In the genomic region with DNA sequence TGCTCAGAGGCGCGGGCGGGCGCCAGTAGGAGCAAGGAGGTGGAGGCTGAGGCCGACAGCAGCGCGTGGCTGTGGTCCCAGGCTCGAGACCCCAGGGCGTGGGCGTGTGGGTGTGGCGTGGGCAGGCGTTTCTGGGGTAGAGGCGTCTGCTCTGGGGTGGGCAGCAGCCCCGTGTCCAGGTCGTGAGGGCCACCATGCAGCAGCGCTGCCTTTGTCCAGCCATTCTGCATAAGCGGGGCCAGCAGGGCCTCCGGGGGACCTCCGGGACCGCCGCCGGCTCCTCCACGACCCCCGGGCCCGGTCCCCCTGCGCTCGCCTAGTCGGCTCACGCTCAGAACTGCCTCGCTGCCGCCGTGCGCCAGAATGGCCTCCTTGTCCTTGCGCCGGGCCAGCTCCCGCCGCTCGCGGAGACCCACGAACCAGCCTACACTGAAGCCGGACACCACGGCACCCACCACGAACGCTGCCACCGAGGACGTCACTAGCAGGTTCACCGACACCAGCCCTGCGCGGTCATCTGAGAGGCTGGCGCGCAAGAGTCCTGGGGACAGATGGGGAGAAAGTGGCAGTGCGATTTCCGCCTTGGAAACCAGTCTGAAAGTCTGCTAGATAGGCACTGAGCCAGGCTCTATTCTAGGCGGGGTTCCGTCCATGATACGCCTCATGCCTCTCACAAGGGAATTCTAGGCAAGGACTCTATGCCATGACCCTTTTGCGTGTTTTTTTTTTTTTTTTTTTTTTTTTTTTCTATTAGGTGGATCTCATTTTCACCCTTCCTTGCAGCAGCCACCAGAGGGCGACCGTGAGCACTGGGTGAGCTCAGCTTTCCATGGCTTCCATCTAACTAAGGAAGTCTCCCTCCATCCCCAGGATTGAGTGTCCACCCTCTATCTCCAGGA, we compare ENCODE assay signal across 8 mouse cellular contexts. TPM values are rescaled to one million over a fixed set of nuclear protein-coding genes. Genes with fewer than 3 reads are reported as not detected.
A peak's percentile ranks its signal among the peaks of the same experiment; 100 is the strongest.
DNase-seq lines count a peak whose midpoint lies in the region; ATAC-seq and TF ChIP-seq lines count a peak whose summit lies in the region.

No protein-coding gene starts in this region.

- 8% methylated on average over 59 of the region's 59 CpGs for WGBS in heart, embryonic 16.5 days
- 11% methylated on average over 59 of the region's 59 CpGs for WGBS in large intestine, adult 2 months
- WGBS in midbrain, embryonic 14.5 days, result 10% methylated on average over 59 of the region's 59 CpGs

- intact Hi-C loops in gastrocnemius, adult 2 months (cut with DNase I), result no loop called here

- TF ChIP-seq CTCF in gastrocnemius, adult 2 months (IDR thresholded peaks at IDR 0.05), result peak; percentile 81
- peak; percentile 74 for TF ChIP-seq CTCF in cortical plate, adult 2 months (IDR thresholded peaks at IDR 0.05; ENCODE audit: extremely low read depth, insufficient read depth, low read length)

- H3K4me2 ChIP-seq in heart, embryonic 16.5 days (ENCODE audit: low read depth, low read length), result peak overlapping the region; percentile 86
- peak overlapping the region; percentile 38 for H3K4me2 ChIP-seq in midbrain, embryonic 14.5 days (ENCODE audit: low read length)

- H3K27me3 ChIP-seq in heart, embryonic 16.5 days (ENCODE audit: control insufficient read depth, insufficient read depth, low read length), result peaks cover 38% of the 10 kb centered on the region
- H3K27me3 ChIP-seq in midbrain, embryonic 14.5 days (ENCODE audit: control insufficient read depth, insufficient read depth, low read length), result peaks cover 35% of the 10 kb centered on the region

- peaks cover 4% of the 10 kb centered on the region; the same call in 1 of the 2 replicates for H3K36me3 ChIP-seq in heart, embryonic 16.5 days (ENCODE audit: control insufficient read depth, insufficient read depth)
- H3K36me3 ChIP-seq in midbrain, embryonic 14.5 days (ENCODE audit: control insufficient read depth, insufficient read depth, low read length), result peaks cover 55% of the 10 kb centered on the region

- H3K9me3 ChIP-seq in heart, embryonic 16.5 days (replicated peaks; ENCODE audit: control insufficient read depth, low read length), result peaks cover 12% of the 10 kb centered on the region
- peaks cover 12% of the 10 kb centered on the region for H3K9me3 ChIP-seq in midbrain, embryonic 14.5 days (ENCODE audit: control insufficient read depth, low read length)

- peak overlapping the region; percentile 56 for H3K27ac ChIP-seq in gastrocnemius, adult 2 months
- H3K27ac ChIP-seq in cortical plate, adult 2 months (ENCODE audit: insufficient read depth, low read length), result no peak overlapping the region
- no peak overlapping the region for H3K27ac ChIP-seq in heart, embryonic 16.5 days (ENCODE audit: low read length)
- no peak overlapping the region for H3K27ac ChIP-seq in midbrain, embryonic 14.5 days (replicated peaks; ENCODE audit: low read depth, low read length)

- H3K4me3 ChIP-seq in gastrocnemius, adult 2 months, result peak overlapping the region; percentile 60
- no peak overlapping the region for H3K4me3 ChIP-seq in cortical plate, adult 2 months (ENCODE audit: insufficient read depth, low read length)
- peak overlapping the region; percentile 57 for H3K4me3 ChIP-seq in heart, embryonic 16.5 days (ENCODE audit: low read length)
- H3K4me3 ChIP-seq in midbrain, embryonic 14.5 days (replicated peaks; ENCODE audit: low read depth, low read length), result 0 out of 2 replicates have a peak overlapping the region, but pooled peaks have one; percentile 1

- peak; percentile 73 for DNase-seq in gastrocnemius, adult 2 months
- no peak for DNase-seq in gastrocnemius, postnatal 4 days (ENCODE audit: low spot score in 2 of 2)
- DNase-seq in ES-CJ7 (ENCODE audit: low read depth, low spot score), result peak; percentile 84
- peak; percentile 74 for DNase-seq in large intestine, adult 2 months (ENCODE audit: low read depth, low spot score)
- DNase-seq in midbrain, embryonic 14.5 days, result peak; percentile 71
- DNase-seq in yolk sac, embryonic 10.5 days (ENCODE audit: low spot score), result no peak

- no peaks in the 10 kb centered on the region for H3K4me1 ChIP-seq in cortical plate, adult 2 months (ENCODE audit: control insufficient read depth, insufficient read depth, low read length)
- H3K4me1 ChIP-seq in heart, embryonic 16.5 days (ENCODE audit: control insufficient read depth, insufficient read depth, low read length), result peaks cover 10% of the 10 kb centered on the region
- H3K4me1 ChIP-seq in midbrain, embryonic 14.5 days (ENCODE audit: control insufficient read depth, insufficient read depth, low read length), result no peaks in the 10 kb centered on the region

- TF ChIP-seq POLR2A in cortical plate, adult 2 months (IDR thresholded peaks at IDR 0.05; ENCODE audit: extremely low read depth, insufficient read depth, low read length), result no peak

- ATAC-seq in heart, embryonic 16.5 days (replicated peaks; ENCODE audit: extremely low read depth, insufficient read depth, low FRiP score), result 0 out of 2 replicates have a peak, but pooled peaks have one; percentile 14
- peak; percentile 4; the same call in 1 of the 2 replicates for ATAC-seq in midbrain, embryonic 14.5 days (ENCODE audit: low FRiP score, low TSS enrichment)

- peak overlapping the region; percentile 75 for H3K9ac ChIP-seq in heart, embryonic 16.5 days (ENCODE audit: low read length)
- no peak overlapping the region for H3K9ac ChIP-seq in midbrain, embryonic 14.5 days (replicated peaks; ENCODE audit: low read length)

RNA-seq across cellular contexts. Expression of a gene that starts 2.8 kb away (rescaled TPM):
- 10 to 100 TPM; 13.2 to 25.5 TPM for total RNA-seq in gastrocnemius, adult 2 months (2021)
- 1 to 10 TPM; 3.1 to 4.0 TPM for total RNA-seq in gastrocnemius, postnatal 4 days (2021)
- polyA plus RNA-seq in cortical plate, adult 2 months (2012; rRNA removed), result 2.6 and 3.1 TPM in 2 replicates
- polyA plus RNA-seq in heart, embryonic 16.5 days (2015; fragmentation: Nextera tagmentation; extraction: Ambion mirVana), result 2.0 and 2.4 TPM in 2 replicates
- 13.0 and 29.5 TPM in 2 replicates for polyA plus RNA-seq in large intestine, adult 2 months (2012; rRNA removed)
- 0.15 and 0.34 TPM in 2 replicates for polyA plus RNA-seq in midbrain, embryonic 14.5 days (2014; fragmentation: Nextera tagmentation; extraction: Ambion mirVana)

RNA-seq across cellular contexts. Expression of a gene that starts 7.2 kb away (rescaled TPM):
- total RNA-seq in gastrocnemius, adult 2 months (2021), result 10 to 100 TPM; 22.9 to 55.7 TPM
- 10 to 100 TPM; 25.7 to 29.7 TPM for total RNA-seq in gastrocnemius, postnatal 4 days (2021)
- 0.55 and 0.67 TPM in 2 replicates for polyA plus RNA-seq in cortical plate, adult 2 months (2012; rRNA removed)
- 1.6 and 2.7 TPM in 2 replicates for polyA plus RNA-seq in heart, embryonic 16.5 days (2015; fragmentation: Nextera tagmentation; extraction: Ambion mirVana)
- polyA plus RNA-seq in large intestine, adult 2 months (2012; rRNA removed), result 0.27 and 0.49 TPM in 2 replicates
- polyA plus RNA-seq in midbrain, embryonic 14.5 days (2014; fragmentation: Nextera tagmentation; extraction: Ambion mirVana), result 0.55 and 1.0 TPM in 2 replicates

RNA-seq across cellular contexts. Expression of a gene that starts 15.0 kb away (rescaled TPM):
- 100 to 1,000 TPM; 255 to 281 TPM for total RNA-seq in gastrocnemius, adult 2 months (2021)
- 10 to 100 TPM; 60.0 to 80.1 TPM for total RNA-seq in gastrocnemius, postnatal 4 days (2021)
- polyA plus RNA-seq in cortical plate, adult 2 months (2012; rRNA removed), result 0.73 and 1.2 TPM in 2 replicates
- polyA plus RNA-seq in heart, embryonic 16.5 days (2015; fragmentation: Nextera tagmentation; extraction: Ambion mirVana), result 1.7 TPM in 2 replicates
- polyA plus RNA-seq in large intestine, adult 2 months (2012; rRNA removed), result 12.9 and 18.1 TPM in 2 replicates
- 0.13 TPM in 2 replicates for polyA plus RNA-seq in midbrain, embryonic 14.5 days (2014; fragmentation: Nextera tagmentation; extraction: Ambion mirVana)

RNA-seq across cellular contexts. Expression of a gene that starts 15.5 kb away (rescaled TPM):
- total RNA-seq in gastrocnemius, adult 2 months (2021), result 1 to 10 TPM; 1.9 to 3.2 TPM
- 10 to 100 TPM; 21.0 to 21.8 TPM for total RNA-seq in gastrocnemius, postnatal 4 days (2021)
- 87.3 and 88.9 TPM in 2 replicates for polyA plus RNA-seq in cortical plate, adult 2 months (2012; rRNA removed)
- polyA plus RNA-seq in heart, embryonic 16.5 days (2015; fragmentation: Nextera tagmentation; extraction: Ambion mirVana), result 0.70 and 1.2 TPM in 2 replicates
- polyA plus RNA-seq in large intestine, adult 2 months (2012; rRNA removed), result 3.3 and 3.5 TPM in 2 replicates
- polyA plus RNA-seq in midbrain, embryonic 14.5 days (2014; fragmentation: Nextera tagmentation; extraction: Ambion mirVana), result 16.4 and 18.2 TPM in 2 replicates

RNA-seq across cellular contexts. Expression of a gene that starts 37.7 kb away (rescaled TPM):
- under 1 TPM; 0.25 to 0.43 TPM for total RNA-seq in gastrocnemius, adult 2 months (2021)
- 1 to 10 TPM; 6.7 to 6.8 TPM for total RNA-seq in gastrocnemius, postnatal 4 days (2021)
- polyA plus RNA-seq in cortical plate, adult 2 months (2012; rRNA removed), result 7.5 and 8.5 TPM in 2 replicates
- polyA plus RNA-seq in heart, embryonic 16.5 days (2015; fragmentation: Nextera tagmentation; extraction: Ambion mirVana), result 8.2 and 9.0 TPM in 2 replicates
- polyA plus RNA-seq in large intestine, adult 2 months (2012; rRNA removed), result 11.3 and 13.6 TPM in 2 replicates
- polyA plus RNA-seq in midbrain, embryonic 14.5 days (2014; fragmentation: Nextera tagmentation; extraction: Ambion mirVana), result 8.5 and 10.5 TPM in 2 replicates

Comparison
In these comparisons a context has a peak if more than half of its experiments do, and no peak if none do; other contexts are left out.
1. DNase-seq: peak in gastrocnemius, adult 2 months (single experiment), ES-CJ7 (single experiment), large intestine, adult 2 months (single experiment) and midbrain, embryonic 14.5 days (single experiment); none in gastrocnemius, postnatal 4 days (0 of 2) and yolk sac, embryonic 10.5 days (single experiment).